Mouse (Mus musculus) ovary, adult 18-20 months (tissue): Measurements from ENCODE around the gene Dennd2c.

Experiments
- DNase-seq: peaks from one replicate; pipeline ENCODE4 v3.0.0; 2022; ENCODE audit warnings: low spot score, mixed read lengths

Dennd2c gene

DNA sequence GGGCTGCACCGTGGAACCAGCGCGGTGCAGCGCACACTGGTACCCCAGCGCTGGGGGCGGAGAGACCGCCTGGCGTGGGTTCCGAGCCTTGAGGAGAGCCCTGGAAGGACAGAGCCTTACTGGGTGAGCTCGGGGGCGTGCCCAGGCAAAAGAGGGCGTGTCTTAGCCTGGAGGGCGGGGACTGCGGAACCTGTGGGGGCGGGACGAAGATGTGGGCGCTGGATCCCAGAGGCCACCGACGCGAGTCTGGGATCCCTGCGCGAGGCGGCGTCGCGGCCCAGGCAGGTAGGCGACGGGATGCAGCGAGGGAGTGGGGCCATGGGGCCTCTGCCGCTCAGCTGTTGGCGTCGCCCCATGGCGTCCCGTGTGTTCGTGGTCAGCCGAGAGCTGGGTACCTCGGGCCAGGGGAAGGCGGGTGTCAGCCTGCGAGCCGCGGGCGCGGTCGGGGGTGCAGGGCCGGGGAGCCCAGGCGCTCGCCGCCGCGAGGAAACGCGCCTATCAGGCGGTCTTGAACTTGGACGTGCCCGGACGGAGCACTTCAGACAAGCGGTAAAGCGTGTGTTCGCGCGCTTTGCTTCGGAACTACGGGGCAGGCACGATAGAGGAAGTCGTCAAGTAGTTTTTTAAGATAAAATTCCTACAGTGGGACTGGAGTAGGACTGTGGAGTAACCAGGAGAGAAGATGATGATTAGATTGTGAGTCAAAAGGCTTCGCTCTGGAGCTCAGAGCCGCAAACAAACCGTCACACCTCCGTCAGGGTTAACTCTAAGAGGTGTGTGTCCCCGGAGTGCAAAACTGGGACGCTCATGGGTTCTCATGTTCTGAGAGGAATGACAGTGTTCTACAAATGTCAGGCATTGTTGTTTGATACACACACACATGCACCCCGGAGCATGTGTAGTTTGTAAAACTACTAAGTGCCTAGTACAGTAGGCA is at the start of gene Dennd2c:
Gene Dennd2c, plus strand, starts transcription at position 151 of the 937 bp plus-strand sequence.
- DNase-seq = peak; percentile 90

DNA sequence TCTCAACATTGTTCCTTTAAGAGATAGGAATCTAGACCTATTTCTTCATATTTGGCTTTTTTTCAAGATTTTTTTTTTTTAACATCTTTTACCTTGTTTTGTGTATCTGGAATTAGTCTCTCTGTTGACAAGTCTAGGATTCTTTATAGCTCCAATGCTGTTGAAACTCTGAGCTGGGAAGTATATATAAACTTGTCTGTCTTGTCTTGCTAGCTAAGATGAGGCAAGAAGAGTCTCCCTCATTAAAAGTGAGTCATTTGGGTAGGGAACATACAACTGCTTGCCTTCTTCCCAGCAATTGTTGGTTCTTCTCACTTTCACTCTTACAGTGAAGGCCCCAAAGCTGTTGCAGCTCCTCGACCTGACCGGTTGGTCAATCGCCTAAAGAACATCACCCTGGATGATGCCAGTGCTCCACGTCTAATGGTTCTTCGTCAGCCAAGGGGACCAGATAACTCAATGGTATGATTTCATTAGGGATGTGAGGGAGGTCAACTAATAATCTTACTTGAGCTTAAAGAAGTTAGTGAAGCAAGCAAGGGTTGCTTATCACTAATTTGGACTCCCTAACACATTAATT is 46.3 kb upstream of the Dennd2c start:
- DNase-seq = no peak

DNA sequence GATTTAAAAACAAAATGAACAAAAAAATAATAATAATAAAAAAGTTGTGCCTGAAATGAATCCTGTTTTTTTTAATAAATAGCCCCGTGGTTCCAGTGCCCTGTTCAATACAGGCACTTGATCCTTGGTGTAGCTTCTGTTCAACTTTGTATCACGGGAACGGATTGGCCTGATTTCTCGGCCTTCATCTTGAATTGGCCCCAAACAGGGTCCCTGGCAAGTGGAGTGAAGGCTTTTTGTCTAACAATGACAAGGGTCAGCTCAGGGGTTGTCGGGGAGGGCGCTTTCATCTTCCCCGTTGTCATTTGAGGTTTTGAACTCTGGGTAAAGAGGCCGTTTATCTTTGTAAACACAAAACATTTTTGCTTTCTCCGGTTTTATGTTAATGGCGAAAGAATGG is 44.7 kb upstream of the Dennd2c start:
- DNase-seq = no peak

DNA sequence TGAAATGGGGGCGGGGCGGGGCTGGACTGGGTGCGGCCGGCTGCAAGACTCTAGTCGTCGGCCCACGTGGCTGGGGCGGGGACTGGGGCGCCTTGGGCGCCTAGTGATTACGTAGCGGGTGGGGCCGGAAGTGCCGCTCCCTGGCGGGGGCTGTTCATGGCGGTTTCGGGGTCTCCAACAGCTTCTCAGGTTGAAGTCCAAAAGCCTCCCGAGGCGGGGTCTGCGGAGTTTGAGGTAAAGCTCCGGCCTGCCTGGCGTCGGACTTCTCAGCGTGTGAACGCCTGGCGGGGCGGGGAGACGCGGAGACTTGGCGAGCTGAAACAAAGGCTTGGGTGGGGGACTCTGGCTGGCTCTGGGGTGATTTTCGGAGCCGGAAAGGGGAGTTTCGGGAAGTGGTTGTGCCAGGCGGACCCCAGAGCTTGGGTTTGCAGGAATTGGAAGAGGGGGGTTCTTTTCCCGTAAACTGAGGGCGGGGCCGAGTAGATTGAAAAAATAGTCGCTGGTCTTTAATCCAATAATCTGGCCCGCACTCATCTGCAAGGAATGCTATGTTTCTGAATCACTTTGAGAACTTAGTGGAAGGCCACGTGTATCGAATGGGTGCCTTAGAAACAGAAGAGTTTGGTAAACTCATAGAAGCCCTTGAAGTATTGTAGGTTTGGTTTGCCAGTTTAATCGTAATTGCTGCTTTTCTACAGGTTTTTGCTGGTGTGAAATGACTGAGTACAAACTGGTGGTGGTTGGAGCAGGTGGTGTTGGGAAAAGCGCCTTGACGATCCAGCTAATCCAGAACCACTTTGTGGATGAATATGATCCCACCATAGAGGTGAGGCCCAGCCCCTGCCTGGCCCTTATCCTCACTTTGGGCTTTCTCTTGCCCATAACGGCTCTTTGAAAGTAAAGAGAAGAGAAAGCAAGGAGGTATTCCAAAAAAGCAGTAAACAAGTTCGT is 43.9 kb upstream of the Dennd2c start, which contains the start of gene Nras:
Gene Nras, plus strand, starts transcription at position 79 of the 951 bp plus-strand sequence.
- peak; percentile 88 for DNase-seq

DNA sequence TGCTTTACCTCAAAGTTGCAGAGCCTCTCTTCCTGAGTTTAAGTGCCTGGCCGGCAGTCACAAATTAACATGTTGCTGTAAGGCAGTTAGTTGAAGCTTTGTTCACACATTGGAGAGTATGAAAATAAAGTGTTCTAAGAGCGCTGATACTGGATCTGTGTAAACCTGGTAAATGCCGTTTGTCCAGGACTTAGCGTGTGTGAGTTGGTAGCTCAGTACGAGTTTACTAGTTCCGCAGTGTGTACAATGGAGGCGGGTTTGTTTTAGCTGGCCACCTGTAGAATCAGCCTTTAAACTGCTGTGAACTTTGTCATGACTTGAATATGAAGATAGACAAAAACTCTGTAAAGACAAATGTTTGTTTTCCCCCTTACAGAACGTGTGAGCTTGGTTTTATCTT is 35.5 kb upstream of the Dennd2c start:
- no peak for DNase-seq

DNA sequence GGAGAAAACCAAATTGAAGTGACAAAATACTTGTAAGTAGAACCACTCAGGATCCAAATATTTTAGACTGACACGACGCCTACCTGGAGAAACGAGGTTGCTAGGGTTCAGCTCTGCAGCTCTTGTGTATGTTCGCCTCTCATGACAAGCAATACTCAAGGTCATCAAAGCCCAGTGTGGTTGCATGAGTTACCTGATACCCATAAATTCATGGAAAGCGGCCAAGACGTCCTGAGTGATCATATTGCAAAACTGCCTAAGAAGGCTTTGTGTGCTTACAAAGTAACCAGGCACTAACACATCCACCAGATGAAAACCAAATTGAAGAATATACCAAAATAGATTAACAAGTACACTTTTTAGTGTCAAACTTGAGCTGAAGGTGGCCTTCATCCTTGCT is 33.4 kb upstream of the Dennd2c start:
- DNase-seq = no peak

DNA sequence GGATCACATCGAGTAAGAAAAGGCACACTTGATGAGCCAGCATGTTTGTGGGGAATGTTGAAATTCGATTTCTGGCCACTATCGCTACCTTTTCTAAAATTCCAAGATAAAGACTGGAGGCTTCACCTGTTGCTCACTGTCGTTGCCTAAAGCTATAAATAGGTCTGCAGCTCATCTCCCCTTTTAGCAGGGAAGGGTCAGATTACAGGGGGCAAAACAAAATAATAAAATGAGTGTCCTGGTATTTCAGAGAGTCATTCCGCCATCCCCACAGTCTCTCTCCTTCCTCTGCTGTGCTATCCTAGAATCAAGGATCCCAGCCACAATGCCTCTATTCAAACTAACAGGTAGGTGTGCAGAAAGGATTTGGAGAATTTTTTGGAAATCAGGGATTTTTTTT is 28.6 kb upstream of the Dennd2c start, which contains the start of gene Ampd1:
Gene Ampd1, plus strand, starts transcription at position 244 of the 400 bp plus-strand sequence.
- no peak for DNase-seq

DNA sequence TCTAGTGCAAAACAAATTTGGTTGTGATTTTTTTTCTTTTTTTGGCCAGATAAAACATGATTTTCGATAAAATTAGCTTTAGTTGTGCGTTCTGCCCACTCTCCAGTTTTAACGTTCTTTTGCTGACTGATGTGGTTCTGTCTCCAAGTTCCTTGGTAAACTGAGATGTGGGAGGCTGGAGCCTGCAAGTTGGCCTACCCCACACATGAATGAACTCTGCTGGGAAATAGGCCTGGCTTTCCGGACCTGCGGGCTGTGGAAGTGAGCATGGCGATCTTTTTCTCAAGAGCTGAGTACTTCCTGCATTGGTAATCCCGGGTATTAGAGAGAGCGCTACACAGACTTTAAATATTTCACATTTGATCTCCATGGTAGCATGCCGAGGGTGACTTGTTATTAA is 26.5 kb upstream of the Dennd2c start:
- no peak for DNase-seq

DNA sequence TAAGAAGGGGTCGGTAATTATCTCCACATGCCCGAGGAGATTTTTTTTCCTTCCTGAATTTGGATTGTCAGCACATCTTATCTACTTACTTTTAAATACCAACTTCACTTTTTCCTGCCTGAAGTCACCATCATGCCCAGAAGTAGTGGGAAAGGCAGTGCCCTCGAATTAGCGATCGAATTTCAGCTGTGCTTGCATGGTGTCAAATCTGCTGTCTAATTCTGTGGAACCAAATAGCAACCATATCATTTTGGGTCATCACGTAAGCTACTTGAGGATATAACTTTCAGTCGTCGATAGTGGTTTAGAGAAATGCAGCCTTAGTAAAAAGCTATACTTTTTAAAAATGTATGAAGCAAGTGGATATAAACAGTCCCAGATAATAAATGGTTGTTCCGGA is 25.9 kb upstream of the Dennd2c start:
- DNase-seq = no peak

DNA sequence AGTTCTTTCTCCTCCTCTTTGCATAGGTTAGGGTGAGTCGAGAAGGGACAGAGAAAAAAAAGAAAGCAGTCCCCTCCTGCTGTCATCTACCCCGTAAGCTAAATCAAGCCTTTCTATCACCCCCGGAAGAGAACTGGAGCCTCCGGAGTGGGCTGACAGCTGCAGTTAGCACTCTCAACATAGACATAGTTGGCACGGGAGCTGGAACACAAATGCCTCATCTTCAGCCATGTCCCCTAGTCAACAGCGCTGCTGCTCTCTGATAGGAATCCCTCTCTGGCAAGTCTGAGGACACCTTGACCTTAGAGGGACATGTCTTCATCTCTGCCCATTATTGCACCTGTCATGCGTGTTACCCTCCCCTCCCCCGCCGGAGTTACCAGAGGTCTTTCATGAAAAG is 23.1 kb upstream of the Dennd2c start:
- DNase-seq = no peak

DNA sequence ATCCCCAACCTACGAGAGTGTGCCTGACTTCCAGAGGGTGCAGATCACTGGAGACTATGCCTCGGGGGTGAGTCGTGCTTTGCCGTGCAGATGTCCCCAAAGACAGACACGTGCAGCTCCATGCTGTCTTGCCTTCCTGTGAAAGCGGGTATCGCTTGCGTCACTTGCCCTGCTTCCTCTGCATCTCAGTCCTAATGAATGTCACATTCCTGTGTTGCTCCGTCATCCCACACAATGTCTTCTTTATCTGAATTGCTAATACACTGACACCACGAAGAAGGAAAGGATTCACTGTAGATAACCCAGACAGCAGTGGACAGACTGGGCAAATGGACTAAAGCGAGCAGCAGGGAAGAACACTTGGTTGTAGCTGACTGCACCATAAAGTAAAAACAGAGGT is 21.4 kb upstream of the Dennd2c start:
- DNase-seq = no peak

DNA sequence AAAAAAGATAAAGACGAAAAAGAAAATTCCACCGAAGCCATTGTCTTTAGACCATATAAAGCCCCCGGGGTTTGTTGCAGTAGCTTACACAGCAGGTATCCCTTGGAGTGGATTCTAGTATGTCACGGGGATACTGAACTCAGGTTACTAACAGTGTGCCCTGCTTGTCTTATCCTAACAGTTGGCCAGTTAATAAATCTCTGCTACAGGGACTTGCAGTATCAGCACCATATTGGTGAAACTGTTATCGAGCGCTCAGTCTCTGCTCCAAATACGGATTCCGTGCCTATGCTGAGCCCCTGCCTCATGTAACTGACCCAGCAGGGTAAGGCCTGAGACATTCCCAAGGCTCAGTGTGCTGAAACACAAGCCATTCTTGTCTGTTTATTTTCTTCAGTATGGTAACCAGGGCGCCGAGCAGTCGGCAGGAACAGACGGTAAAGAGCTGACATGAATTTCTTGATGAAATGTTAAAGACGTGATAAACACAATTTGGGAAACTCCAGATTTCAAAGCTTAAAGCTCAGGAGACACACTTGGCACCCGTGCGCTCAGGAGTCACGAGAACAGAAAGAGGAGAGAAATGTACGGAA is 20.4 kb upstream of the Dennd2c start:
- no peak for DNase-seq

DNA sequence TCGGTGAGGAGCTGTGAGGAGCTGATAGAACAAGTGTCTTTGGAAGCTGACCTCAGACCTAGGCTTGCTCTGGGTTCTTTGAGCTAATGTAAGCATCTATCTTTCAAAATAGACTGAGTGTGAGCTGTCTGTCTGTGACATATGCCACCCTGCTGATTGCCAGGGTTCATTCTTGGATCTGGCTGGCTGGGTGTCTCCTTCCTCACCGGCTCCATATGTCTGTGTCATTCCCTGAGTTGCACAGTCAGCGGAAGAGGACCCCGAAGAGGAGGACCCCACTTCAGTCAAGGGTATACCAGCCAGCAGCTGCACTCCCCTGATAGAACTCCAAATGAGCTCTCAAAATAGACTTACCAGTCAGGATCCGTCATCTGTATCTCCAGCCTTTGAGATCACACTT is 19.6 kb upstream of the Dennd2c start:
- DNase-seq = no peak

DNA sequence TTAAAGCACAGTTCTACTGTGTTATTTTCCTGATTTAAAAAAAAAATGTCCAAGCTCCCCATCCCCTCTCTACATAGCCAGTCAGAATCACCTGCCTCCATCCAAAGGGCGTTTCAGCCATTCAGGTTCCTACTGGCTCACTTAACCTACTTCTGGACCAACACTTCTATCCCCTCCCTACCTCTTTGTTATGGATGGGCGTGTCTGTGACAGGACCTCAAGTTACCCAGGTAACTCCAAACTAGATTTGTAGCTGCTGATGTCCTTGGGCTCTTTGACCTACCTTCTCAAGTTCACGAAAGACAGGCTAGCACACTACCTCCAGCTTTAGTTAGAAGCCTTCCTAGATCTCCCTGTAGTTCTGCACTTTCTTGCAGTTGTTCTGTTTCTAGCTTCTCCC is 16.4 kb upstream of the Dennd2c start:
- no peak for DNase-seq

DNA sequence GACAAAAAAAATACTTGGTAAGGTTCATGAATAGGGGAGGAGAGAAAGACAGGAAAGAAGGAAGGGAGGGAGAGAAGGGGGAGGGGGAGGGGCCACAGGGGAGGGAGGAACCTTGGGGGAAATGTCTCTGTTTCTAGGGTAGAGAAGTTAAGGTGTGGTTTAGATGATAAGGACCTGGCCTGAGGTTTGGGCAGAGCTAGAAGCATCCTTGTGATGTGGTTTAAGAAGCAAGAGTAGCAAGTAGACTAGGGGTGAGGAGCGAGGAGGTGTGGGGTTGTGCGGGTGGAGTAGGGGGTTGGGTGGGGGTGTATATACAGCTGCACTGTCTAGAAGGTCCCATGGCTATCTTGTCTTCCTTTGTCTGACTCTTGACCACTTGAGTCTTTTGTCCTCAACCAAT is 10.7 kb upstream of the Dennd2c start:
- no peak for DNase-seq

DNA sequence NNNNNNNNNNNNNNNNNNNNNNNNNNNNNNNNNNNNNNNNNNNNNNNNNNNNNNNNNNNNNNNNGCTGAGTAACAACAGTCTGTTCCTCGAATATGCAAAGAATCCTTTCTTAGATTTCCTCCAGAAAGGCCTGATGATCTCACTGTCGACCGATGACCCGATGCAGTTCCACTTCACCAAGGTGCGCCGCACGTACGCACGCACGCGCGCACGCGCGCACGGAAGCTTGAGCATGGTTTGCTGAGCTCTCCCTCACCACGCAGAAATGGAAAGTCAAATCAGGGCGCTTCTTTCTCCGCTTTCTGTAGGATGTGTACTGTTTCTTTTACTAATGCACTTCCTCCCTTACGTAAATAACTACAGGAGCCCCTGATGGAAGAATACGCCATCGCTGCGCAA is 3.7 kb upstream of the Dennd2c start:
- no peak for DNase-seq

DNA sequence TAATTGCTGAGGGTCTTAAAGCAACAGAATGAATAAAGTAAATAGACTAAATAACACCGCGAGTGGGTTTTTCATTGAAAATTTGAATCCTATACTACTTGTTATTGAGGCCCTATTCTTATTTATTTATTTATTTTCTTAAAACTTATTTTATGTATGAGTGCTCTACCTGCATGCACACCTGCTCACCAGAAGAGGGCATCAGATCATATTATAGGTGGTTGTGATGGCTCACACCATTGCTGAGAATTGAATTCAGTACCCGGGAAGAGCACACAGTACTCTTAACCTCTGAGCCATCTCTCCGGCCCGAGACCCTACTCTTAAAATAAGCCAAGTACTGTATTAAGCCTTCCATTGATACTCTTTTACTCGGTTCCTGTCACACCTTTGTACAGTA is 2.7 kb upstream of the Dennd2c start:
- DNase-seq = no peak

DNA sequence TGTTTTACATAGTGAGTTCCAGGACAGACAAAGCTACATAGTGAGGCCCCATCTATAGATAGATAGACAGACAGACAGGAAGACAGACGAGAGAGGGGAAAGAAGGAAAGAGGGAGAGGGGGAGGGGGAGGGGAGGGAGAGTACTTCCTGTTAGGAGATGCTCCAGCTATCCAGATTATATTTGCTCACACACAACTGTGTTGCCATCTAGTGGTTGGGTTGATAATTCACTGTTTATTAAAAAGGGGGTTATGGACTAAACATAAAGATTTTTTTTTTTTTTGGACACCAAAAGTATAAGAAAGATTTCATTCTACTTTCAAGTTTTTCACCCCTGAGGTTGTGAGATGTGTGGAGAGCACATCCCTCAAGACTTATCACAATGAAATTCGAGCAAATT is 1.7 kb upstream of the Dennd2c start:
- DNase-seq = no peak

DNA sequence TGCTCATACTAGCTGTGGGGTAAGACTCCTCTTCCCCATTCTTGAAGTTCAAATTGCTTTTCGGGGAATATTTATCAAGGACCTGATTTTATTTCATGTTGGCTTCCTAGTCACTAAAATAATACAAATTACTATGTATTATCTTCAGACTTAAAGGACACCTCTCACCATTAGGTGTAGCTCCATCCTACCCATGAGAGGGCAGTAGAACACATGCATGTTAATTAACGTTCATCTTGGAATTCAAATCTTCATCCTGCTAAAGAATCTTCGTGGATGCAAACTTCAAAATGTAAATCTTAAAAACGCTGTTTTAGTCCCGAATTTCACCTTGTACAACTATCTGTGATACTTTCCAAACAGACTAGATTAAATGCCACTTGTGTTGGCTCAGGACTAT is 1.2 kb upstream of the Dennd2c start:
- no peak for DNase-seq

DNA sequence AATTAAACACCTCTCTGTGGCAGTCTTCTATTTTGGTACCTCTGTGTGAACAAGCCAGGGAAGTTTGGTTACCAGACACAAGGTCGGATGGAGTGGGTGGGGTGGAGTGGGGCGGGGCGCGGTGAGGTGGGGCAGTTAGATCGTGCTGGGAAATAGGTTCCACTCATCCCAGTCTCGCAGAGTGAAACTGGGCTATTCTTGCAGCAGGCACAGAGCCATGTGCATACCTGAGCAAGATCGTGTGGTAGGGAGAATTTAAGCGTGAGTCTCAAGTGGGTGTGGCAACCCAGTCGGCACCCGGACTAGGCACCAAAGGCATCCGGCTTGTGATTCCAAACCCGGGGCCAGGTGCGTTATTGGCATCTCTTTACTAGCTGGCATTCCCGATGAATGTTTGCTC is 495 bp upstream of the Dennd2c start:
- no peak for DNase-seq

DNA sequence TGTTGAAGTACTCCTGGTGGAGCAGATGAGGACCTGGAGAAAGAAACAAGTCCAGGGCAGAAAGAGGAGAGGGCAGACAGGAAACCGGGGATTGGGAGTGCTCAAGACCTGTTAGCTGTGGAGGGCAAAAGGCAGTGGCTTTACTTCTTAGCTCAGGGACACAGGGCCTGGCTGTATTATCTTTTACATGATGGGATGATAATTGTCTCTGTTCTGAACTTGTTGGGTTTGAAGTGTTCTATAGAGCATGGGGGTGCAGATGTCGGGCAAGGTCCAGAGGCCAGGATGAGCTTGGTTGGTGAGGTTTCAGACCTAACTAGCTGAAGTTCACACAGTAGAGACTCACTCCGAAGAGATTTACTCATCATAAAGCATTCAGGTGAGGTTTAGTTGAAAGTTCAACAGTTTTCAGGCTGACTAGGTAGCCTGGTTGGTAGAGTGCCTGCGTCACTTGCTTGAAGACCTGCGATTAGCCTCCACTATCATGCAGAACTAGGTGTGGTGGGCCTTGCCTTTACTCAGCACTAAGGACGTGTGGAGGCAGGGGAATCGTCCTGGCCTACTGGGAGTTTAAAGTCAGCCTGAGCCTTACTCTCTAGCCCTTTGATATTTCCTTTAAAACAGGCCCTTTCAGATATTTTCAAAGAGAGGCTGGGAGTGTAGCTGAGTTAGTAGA is 5.3 kb downstream of the Dennd2c start:
- no peak for DNase-seq
